Mouse (Mus musculus) cerebellum, adult 8-10 months (tissue): ENCODE measurements around the gene Tfpi.
A peak's percentile ranks its signal among the peaks of the same experiment; 100 is the strongest.
"Not testable (repeated sequence)": the region's sequence is repeated elsewhere in the genome, so short reads cannot be mapped to it uniquely, and the experiment has no call there.

Experiments used
- DNase-seq: peaks from one replicate; pipeline ENCODE4 v3.0.0; 2022

The Tfpi gene

GRCm38 (mm10) chr2:84473941-84474530 is 2.5 kb downstream of the Tfpi start:
- no peak for DNase-seq

GRCm38 (mm10) chr2:84467391-84467790 is 9.2 kb downstream of the Tfpi start:
- no peak for DNase-seq

- no peak for DNase-seq
Observed at GRCm38 (mm10) chr2:84464956-84465355, 11.6 kb downstream of the Tfpi start.

GRCm38 (mm10) chr2:84462411-84462810 is 14.2 kb downstream of the Tfpi start:
- DNase-seq = no peak

GRCm38 (mm10) chr2:84459651-84460177 is 16.9 kb downstream of the Tfpi start:
- no peak for DNase-seq

- DNase-seq = no peak
Observed at GRCm38 (mm10) chr2:84457221-84457620, 19.4 kb downstream of the Tfpi start.

GRCm38 (mm10) chr2:84455236-84455799 is 21.3 kb downstream of the Tfpi start:
- peak; percentile 26 for DNase-seq

- no peak for DNase-seq
Observed at GRCm38 (mm10) chr2:84454551-84455235, 21.9 kb downstream of the Tfpi start.

GRCm38 (mm10) chr2:84454051-84454450 is 22.5 kb downstream of the Tfpi start:
- DNase-seq = no peak

GRCm38 (mm10) chr2:84445499-84445898 is 31.1 kb downstream of the Tfpi start:
- no peak for DNase-seq

- no peak for DNase-seq
Observed at GRCm38 (mm10) chr2:84441940-84442339, 34.6 kb downstream of the Tfpi start.

GRCm38 (mm10) chr2:84429724-84430123 is 46.9 kb downstream of the Tfpi start:
- DNase-seq = no peak

GRCm38 (mm10) chr2:84428836-84429235 is 47.7 kb downstream of the Tfpi start:
- no peak for DNase-seq

- no peak for DNase-seq
Observed at GRCm38 (mm10) chr2:84426531-84426930, 50.0 kb downstream of the Tfpi start.

GRCm38 (mm10) chr2:84425138-84425537 is 51.4 kb downstream of the Tfpi start, which contains the start of gene Calcrl:
Gene Calcrl, minus strand, starts transcription at chr2:84425411.
- DNase-seq = no peak

GRCm38 (mm10) chr2:84416501-84416900 is 60.1 kb downstream of the Tfpi start:
- DNase-seq = no peak

GRCm38 (mm10) chr2:84409796-84410592 is 66.6 kb downstream of the Tfpi start:
- no peak for DNase-seq

- no peak for DNase-seq
Observed at GRCm38 (mm10) chr2:84404834-84405233, 71.7 kb downstream of the Tfpi start.

- no peak for DNase-seq
Observed at GRCm38 (mm10) chr2:84402713-84403112, 73.9 kb downstream of the Tfpi start.

- DNase-seq = no peak
Observed at GRCm38 (mm10) chr2:84396557-84396956, 80.0 kb downstream of the Tfpi start.

- DNase-seq = no peak
Observed at GRCm38 (mm10) chr2:84393236-84393635, 83.3 kb downstream of the Tfpi start.

GRCm38 (mm10) chr2:84389075-84389474 is 87.5 kb downstream of the Tfpi start:
- DNase-seq = no peak

- DNase-seq = not testable (repeated sequence)
Observed at GRCm38 (mm10) chr2:84388537-84388936, 88.0 kb downstream of the Tfpi start.
